Mouse (Mus musculus): ENCODE results near the gene Mapk11.

GRCm38 (mm10) chr15:89174889-89175339 lies 25.5 kb upstream of the Mapk11 start:
- TF ChIP-seq CTCF (IDR thresholded peaks at IDR 0.05; ENCODE audit: low read depth, low read length) (no peak), POLR2A (IDR thresholded peaks at IDR 0.05; ENCODE audit: borderline replicate concordance, low read depth, low read length) (no peak)

All from bone marrow macrophage, adult 2 months (primary cell).